Mouse (Mus musculus) CD4-positive naive resting alpha-beta T cell, adult 76 days (primary cell): ENCODE data around the gene Mob3a. TPM values are rescaled to one million over a fixed set of nuclear protein-coding genes. Genes with fewer than 3 reads are reported as not detected.

Experiments
- total RNA-seq: library from RNA; stranded (reverse); gene quantifications from one replicate; pipeline ENCODE4 v1.2.4, GENCODE M21; 2023

The Mob3a gene
- total RNA-seq: 110 TPM

GRCm38 (mm10) chr10:80701721-80702535 is at the start of gene Mob3a, which contains the start of gene Izumo4:
Gene Mob3a (minus strand): TSS chr10:80701977.
Gene Izumo4 (plus strand): TSS chr10:80702184.

GRCm38 (mm10) chr10:80742180-80742978 is 40.6 kb upstream of the Mob3a start, which contains the start of gene Ap3d1:
Gene Ap3d1 (minus strand): TSS chr10:80742264.

GRCm38 (mm10) chr10:80677942-80678436 is 23.8 kb downstream of the Mob3a start, which contains the start of gene Mknk2:
Gene Mknk2 (minus strand): TSS chr10:80678112.

GRCm38 (mm10) chr10:80656863-80657623 is 44.7 kb downstream of the Mob3a start, which contains the start of gene Btbd2:
Gene Btbd2 (minus strand): TSS chr10:80657071.

Other genes with a start within 250 kb of the Mob3a start
- gene Onecut3, start 207.1 kb downstream of the Mob3a start, total RNA-seq: not detected
- gene Atp8b3, start 162.9 kb downstream of the Mob3a start, total RNA-seq: not detected
- gene Rexo1, start 140.4 kb downstream of the Mob3a start, total RNA-seq: 141 TPM
- gene Klf16, start 124.7 kb downstream of the Mob3a start, total RNA-seq: 28.5 TPM
- gene Abhd17a, start 111.6 kb downstream of the Mob3a start, total RNA-seq: 37.5 TPM
- 44.2 TPM for gene Scamp4, start 99.1 kb downstream of the Mob3a start, total RNA-seq
- gene Adat3, start 99.1 kb downstream of the Mob3a start, total RNA-seq: 3.3 TPM
- gene Gm49322, start 96.0 kb downstream of the Mob3a start, total RNA-seq: 7.4 TPM
- gene Csnk1g2, start 79.1 kb downstream of the Mob3a start, total RNA-seq: 224 TPM
- gene Btbd2, start 44.9 kb downstream of the Mob3a start, total RNA-seq: 24.7 TPM
- 302 TPM for gene Mknk2, start 23.9 kb downstream of the Mob3a start, total RNA-seq
- gene Izumo4, start 207 bp upstream of the Mob3a start, total RNA-seq: 51.3 TPM
- gene Ap3d1, start 40.3 kb upstream of the Mob3a start, total RNA-seq: 107 TPM
- 86.9 TPM for gene Dot1l, start 53.2 kb upstream of the Mob3a start, total RNA-seq
- 74.8 TPM for gene Sf3a2, start 96.2 kb upstream of the Mob3a start, total RNA-seq
- gene Plekhj1, start 96.6 kb upstream of the Mob3a start, total RNA-seq: 90.5 TPM
- gene Amh, start 103.3 kb upstream of the Mob3a start, total RNA-seq: 0.79 TPM
- gene Jsrp1, start 111.5 kb upstream of the Mob3a start, total RNA-seq: not detected
- gene Oaz1, start 124.7 kb upstream of the Mob3a start, total RNA-seq: 576 TPM
- not detected for gene Lingo3, start 142.1 kb upstream of the Mob3a start, total RNA-seq
- gene Lsm7, start 153.2 kb upstream of the Mob3a start, total RNA-seq: 43.9 TPM
- 13.7 TPM for gene Sppl2b, start 153.3 kb upstream of the Mob3a start, total RNA-seq
- not detected for gene Tmprss9, start 169.9 kb upstream of the Mob3a start, total RNA-seq
- 55.9 TPM for gene Timm13, start 199.0 kb upstream of the Mob3a start, total RNA-seq
- gene Lmnb2, start 216.3 kb upstream of the Mob3a start, total RNA-seq: 8.5 TPM
- gene Gadd45b, start 228.1 kb upstream of the Mob3a start, total RNA-seq: 20.5 TPM